Mouse (Mus musculus) lung, postnatal 0 days (tissue): Measurements from ENCODE around the gene Sash3. TPM values are rescaled to one million over a fixed set of nuclear protein-coding genes. Genes with fewer than 3 reads are reported as not detected.

Source experiments
- ATAC-seq: fragments of 200-750 bp; cut with Nextera tagmentation; 2 replicates; pipeline ENCODE4 v1.8.0; 2017; ENCODE audit warnings: moderate library complexity
- DNase-seq: peaks from one replicate; pipeline ENCODE4 v3.0.0-alpha.2; 2016; ENCODE audit warnings: low spot score
- H3K27ac ChIP-seq: fragments of 300-500 bp; sonication (generic); 2 replicates; pipeline ENCODE4 v1.5.1; 2014; ENCODE audit warnings: antibody characterized with exemption, mild to moderate bottlenecking, low read length, mixed read lengths
- H3K27me3 ChIP-seq: fragments of 300-500 bp; sonication (generic); replicated peaks from 2 replicates; pipeline ENCODE4 v1.6.1; 2014; ENCODE audit warnings: low read length, mixed read lengths; ENCODE audit not compliant: insufficient read depth
- H3K36me3 ChIP-seq: fragments of 300-500 bp; sonication (generic); 2 replicates; pipeline ENCODE4 v1.6.1; 2014; ENCODE audit warnings: low read length, mixed read lengths; ENCODE audit not compliant: insufficient read depth
- H3K4me1 ChIP-seq: fragments of 300-500 bp; sonication (generic); 2 replicates; pipeline ENCODE4 v1.6.1; 2014; ENCODE audit warnings: antibody characterized with exemption, low read depth, low read length, mixed read lengths; ENCODE audit not compliant: insufficient read depth
- H3K4me2 ChIP-seq: fragments of 300-500 bp; sonication (generic); replicated peaks from 2 replicates; pipeline ENCODE4 v1.6.1; 2014; ENCODE audit warnings: low read depth, mild to moderate bottlenecking, low read length, moderate library complexity, mixed read lengths
- H3K4me3 ChIP-seq: fragments of 300-500 bp; sonication (generic); 2 replicates; pipeline ENCODE4 v1.5.1; 2014; ENCODE audit warnings: low read depth, low read length
- H3K9ac ChIP-seq: fragments of 300-500 bp; sonication (generic); replicated peaks from 2 replicates; pipeline ENCODE4 v1.6.1; 2014; ENCODE audit warnings: low read depth, mild to moderate bottlenecking
- H3K9me3 ChIP-seq: fragments of 300-500 bp; sonication (generic); 2 replicates; pipeline ENCODE4 v1.6.1; 2016; ENCODE audit warnings: low read length, mixed read lengths
- CTCF ChIP-seq: IDR thresholded peaks from 2 replicates; pipeline ENCODE4 v1.5.1; 2016; ENCODE audit warnings: antibody characterized with exemption, mild to moderate bottlenecking
- EP300 ChIP-seq: IDR thresholded peaks from 2 replicates; pipeline ENCODE4 v1.6.1; 2016; ENCODE audit warnings: antibody characterized with exemption, mild to moderate bottlenecking, control low read depth
- WGBS: fragments of 180-500 bp; shearing (Covaris S2); extraction: QIAGEN DNeasy Blood & Tissue Kit; methylation state at CpG from one replicate; pipeline ENCODE4 v1.1.7; 2014; 5-methylcytosine and 5-hydroxymethylcytosine counted together
- polyA plus RNA-seq: library from polyadenylated mRNA; unstranded; fragments of >200 nt; fragmentation: Nextera tagmentation; extraction: Ambion mirVana; gene quantifications from 2 replicates; pipeline ENCODE4 v1.2.1, GENCODE M21; 2015

Sash3 gene
- polyA plus RNA-seq, 1 experiment from 2014 or later = 4.8 TPM

- H3K9me3 ChIP-seq = no peaks in the 10 kb centered on the region
- peak; percentile 49; the same call in 1 of the 2 replicates for TF ChIP-seq EP300
- TF ChIP-seq CTCF = no peak
- no peaks in the 10 kb centered on the region for H3K36me3 ChIP-seq
- no peak overlapping the region for H3K27ac ChIP-seq
- DNase-seq (peak; percentile 35), ATAC-seq (peak; percentile 71)
- no peaks in the 10 kb centered on the region for H3K27me3 ChIP-seq
- WGBS = 30% methylated on average over 3 of the region's 3 CpGs
- H3K9ac ChIP-seq = no peak overlapping the region
- no peak overlapping the region for H3K4me3 ChIP-seq
- no peaks in the 10 kb centered on the region for H3K4me1 ChIP-seq
- no peak overlapping the region for H3K4me2 ChIP-seq
Observed at GRCm38 (mm10) chrX:48106226-48106625, 40.0 kb upstream of the Sash3 start.

GRCm38 (mm10) chrX:48108394-48109315 is 37.6 kb upstream of the Sash3 start, which contains the start of gene Xpnpep2:
Gene Xpnpep2 (plus strand): TSS chrX:48108725.
- Histone ChIP-seq H3K27me3 (no peaks in the 10 kb centered on the region), H3K4me3 (no peak within 1 kb of the TSS), H3K4me1 (no peaks in the 10 kb centered on the region), H3K9ac (no peak within 1 kb of the TSS), H3K36me3 (no peaks in the 10 kb centered on the region), H3K27ac (no peak within 1 kb of the TSS), H3K9me3 (no peaks in the 10 kb centered on the region), H3K4me2 (no peak within 1 kb of the TSS)
- ATAC-seq (no peak), DNase-seq (no peak)
- 40% methylated on average over 5 of the region's 6 CpGs for WGBS
- TF ChIP-seq CTCF (no peak), EP300 (no peak)

GRCm38 (mm10) chrX:48109316-48109655 is 37.0 kb upstream of the Sash3 start:
- H3K4me1 ChIP-seq = no peaks in the 10 kb centered on the region
- no peak for DNase-seq
- H3K27me3 ChIP-seq = no peaks in the 10 kb centered on the region
- no peak overlapping the region for H3K27ac ChIP-seq
- no peaks in the 10 kb centered on the region for H3K9me3 ChIP-seq
- H3K4me2 ChIP-seq = no peak overlapping the region
- H3K36me3 ChIP-seq = no peaks in the 10 kb centered on the region
- H3K4me3 ChIP-seq = no peak overlapping the region
- 48% methylated on average over 3 of the region's 3 CpGs for WGBS
- H3K9ac ChIP-seq = no peak overlapping the region
- TF ChIP-seq EP300 = no peak
- no peak for TF ChIP-seq CTCF
- ATAC-seq = no peak

GRCm38 (mm10) chrX:48119294-48119693 is 26.9 kb upstream of the Sash3 start:
- TF ChIP-seq EP300 = no peak
- TF ChIP-seq CTCF = no peak

GRCm38 (mm10) chrX:48124132-48125071 is 21.8 kb upstream of the Sash3 start:
- no peaks in the 10 kb centered on the region for H3K36me3 ChIP-seq
- H3K4me1 ChIP-seq = no peaks in the 10 kb centered on the region
- TF ChIP-seq CTCF = peak; percentile 75
- 0 out of 2 replicates have a peak, but pooled peaks have one; percentile 21 for TF ChIP-seq EP300
- WGBS = 18% methylated on average over 17 of the region's 17 CpGs
- DNase-seq = peak; percentile 65
- no peak overlapping the region for H3K27ac ChIP-seq
- ATAC-seq = peak; percentile 71
- no peaks in the 10 kb centered on the region for H3K9me3 ChIP-seq
- no peaks in the 10 kb centered on the region for H3K27me3 ChIP-seq
- no peak overlapping the region for H3K4me3 ChIP-seq
- no peak overlapping the region for H3K9ac ChIP-seq
- H3K4me2 ChIP-seq = peak overlapping the region; percentile 33; the same call in 1 of the 2 replicates

More at GRCm38 (mm10) chrX:48119294-48119693, 26.9 kb upstream of the Sash3 start:
- Histone ChIP-seq H3K4me2 (no peak overlapping the region), H3K9ac (no peak overlapping the region), H3K4me3 (no peak overlapping the region), H3K27me3 (no peaks in the 10 kb centered on the region), H3K4me1 (no peaks in the 10 kb centered on the region), H3K36me3 (no peaks in the 10 kb centered on the region), H3K27ac (no peak overlapping the region), H3K9me3 (no peaks in the 10 kb centered on the region)
- no peak for ATAC-seq
- DNase-seq = peak; percentile 41
